Mouse (Mus musculus) limb, embryonic 15.5 days (tissue): ENCODE measurements around the gene Casc3. TPM values are rescaled to one million over a fixed set of nuclear protein-coding genes. Genes with fewer than 3 reads are reported as not detected.

ENCODE experiments used
- ATAC-seq: fragments of 200-750 bp; cut with Nextera tagmentation; 2 replicates; pipeline ENCODE4 v1.8.0; 2017; ENCODE audit warnings: low read depth, moderate TSS enrichment; ENCODE audit not compliant: insufficient number of reproducible peaks, low FRiP score, low TSS enrichment
- H3K27ac ChIP-seq: fragments of 300-500 bp; sonication (generic); 2 replicates; pipeline ENCODE4 v1.5.1; 2015; ENCODE audit warnings: moderate library complexity, mild to moderate bottlenecking, inconsistent platforms
- H3K27me3 ChIP-seq: fragments of 300-500 bp; sonication (generic); 2 replicates; pipeline ENCODE4 v1.6.1; 2015; ENCODE audit warnings: inconsistent platforms
- H3K36me3 ChIP-seq: fragments of 300-500 bp; sonication (generic); 2 replicates; pipeline ENCODE4 v1.6.1; 2015; ENCODE audit warnings: inconsistent platforms
- H3K4me1 ChIP-seq: fragments of 300-500 bp; sonication (generic); 2 replicates; pipeline ENCODE4 v1.6.1; 2015; ENCODE audit warnings: inconsistent platforms
- H3K4me2 ChIP-seq: fragments of 300-500 bp; sonication (generic); 2 replicates; pipeline ENCODE4 v1.6.1; 2015; ENCODE audit warnings: mild to moderate bottlenecking, inconsistent platforms
- H3K4me3 ChIP-seq: fragments of 300-500 bp; sonication (generic); 2 replicates; pipeline ENCODE4 v1.5.1; 2015; ENCODE audit warnings: mild to moderate bottlenecking, inconsistent platforms
- H3K9ac ChIP-seq: fragments of 300-500 bp; sonication (generic); 2 replicates; pipeline ENCODE4 v1.6.1; 2015; ENCODE audit warnings: inconsistent platforms
- H3K9me3 ChIP-seq: fragments of 300-500 bp; sonication (generic); 2 replicates; pipeline ENCODE4 v1.6.1; 2016; ENCODE audit warnings: inconsistent platforms
- WGBS: fragments of 180-500 bp; shearing (Covaris S2); methylation state at CpG from one replicate; pipeline ENCODE4 v1.1.7; 2015; 5-methylcytosine and 5-hydroxymethylcytosine counted together
- polyA plus RNA-seq: library from polyadenylated mRNA; unstranded; fragments of >200 nt; fragmentation: Nextera tagmentation; extraction: Ambion mirVana; gene quantifications from 2 replicates; pipeline ENCODE4 v1.2.1, GENCODE M21; 2015

The Casc3 gene
- polyA plus RNA-seq, 1 experiment from 2014 or later = 32.5 TPM

DNA sequence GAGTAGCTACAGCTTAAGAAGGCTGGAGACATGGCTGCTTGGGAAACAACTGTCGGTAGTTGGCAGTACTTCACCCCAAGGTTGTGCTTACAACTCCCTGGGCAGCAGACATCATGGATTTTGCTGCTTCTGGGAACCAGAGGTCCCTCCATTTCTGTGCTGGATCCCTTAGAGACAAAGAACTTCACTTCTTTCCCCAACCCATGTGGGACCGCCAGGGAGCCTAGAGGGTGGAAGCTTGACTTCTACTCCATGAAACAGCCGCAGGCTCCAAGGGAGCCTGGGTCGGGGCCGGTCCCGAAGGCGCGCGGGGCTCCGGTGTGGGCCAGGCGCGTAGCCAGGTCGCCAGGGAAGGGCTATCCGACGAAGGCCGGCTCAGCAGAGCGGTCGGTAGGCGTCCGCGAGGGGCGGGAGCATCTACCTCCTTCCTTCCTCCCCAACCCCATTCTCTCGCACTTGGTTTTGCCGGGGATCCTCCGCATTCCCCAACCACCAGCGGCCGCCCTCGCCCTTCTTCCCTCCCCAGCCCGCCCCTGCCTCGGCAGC lies 10.2 kb upstream of the Casc3 start:
- peak; percentile 49; the same call in 1 of the 2 replicates for ATAC-seq
- H3K36me3 ChIP-seq = peaks cover 13% of the 10 kb centered on the region
- H3K4me1 ChIP-seq = peaks cover 32% of the 10 kb centered on the region
- no peaks in the 10 kb centered on the region for H3K27me3 ChIP-seq
- WGBS = under 1% methylated on average over 28 of the region's 30 CpGs
- H3K4me3 ChIP-seq = peak overlapping the region; percentile 100
- H3K9me3 ChIP-seq = no peaks in the 10 kb centered on the region
- H3K9ac ChIP-seq = peak overlapping the region; percentile 100
- H3K4me2 ChIP-seq = peak overlapping the region; percentile 83
- peak overlapping the region; percentile 100 for H3K27ac ChIP-seq

DNA sequence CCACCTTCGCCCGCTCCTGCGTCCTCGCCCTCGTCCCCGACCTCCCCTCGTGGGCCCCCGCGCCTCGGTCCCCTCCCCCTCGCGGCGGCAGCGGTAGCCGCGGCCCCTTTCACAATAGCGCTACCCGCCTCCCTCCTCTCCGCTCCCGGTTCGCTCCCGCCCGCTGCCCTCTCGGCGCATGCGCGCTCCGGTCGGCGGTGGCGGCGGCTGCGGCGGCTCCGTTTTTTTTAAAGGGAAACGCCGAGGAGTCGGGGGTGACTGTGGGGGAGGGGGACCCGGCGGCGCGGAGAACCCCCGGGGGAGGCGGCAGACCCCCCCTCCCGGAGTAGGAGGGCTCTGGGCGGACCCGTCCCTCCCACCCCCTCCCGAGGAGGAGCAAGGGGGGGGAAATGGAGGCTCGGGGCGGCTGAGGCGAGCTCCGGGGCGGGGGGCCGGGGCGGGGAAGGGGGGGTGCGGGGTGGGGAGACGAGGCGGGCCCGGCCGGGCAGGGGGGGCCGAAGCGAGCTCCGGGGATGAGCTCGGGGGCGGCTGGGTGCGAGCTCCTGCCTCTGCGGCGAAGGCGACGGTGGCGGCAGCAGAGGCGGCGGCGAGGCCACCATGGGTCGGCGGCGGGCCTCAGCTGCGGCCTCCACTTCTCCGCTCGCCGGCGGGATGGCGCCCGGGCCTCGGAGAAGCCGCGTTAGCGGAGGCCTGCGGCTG lies 9.5 kb upstream of the Casc3 start, which contains the start of gene Msl1:
Gene Msl1 (plus strand): TSS at position 502 of the 699 bp plus-strand sequence.
- peak; percentile 78 for ATAC-seq
- Histone ChIP-seq H3K4me3 (peak within 1 kb of the TSS; percentile 100), H3K9ac (peak within 1 kb of the TSS; percentile 100), H3K27ac (peak within 1 kb of the TSS; percentile 100), H3K27me3 (no peaks in the 10 kb centered on the region), H3K9me3 (no peaks in the 10 kb centered on the region), H3K4me1 (peaks cover 27% of the 10 kb centered on the region), H3K4me2 (peak within 1 kb of the TSS; percentile 83), H3K36me3 (peaks cover 18% of the 10 kb centered on the region)
- WGBS = under 1% methylated on average over 56 of the region's 89 CpGs

GRCm38 (mm10) chr11:98795714-98796514 lies 8.8 kb upstream of the Casc3 start:
- peak overlapping the region; percentile 100 for H3K4me3 ChIP-seq
- ATAC-seq = peak; percentile 44
- no peaks in the 10 kb centered on the region for H3K9me3 ChIP-seq
- H3K27ac ChIP-seq = peak overlapping the region; percentile 100
- H3K36me3 ChIP-seq = peaks cover 25% of the 10 kb centered on the region
- H3K27me3 ChIP-seq = no peaks in the 10 kb centered on the region
- H3K4me1 ChIP-seq = peaks cover 27% of the 10 kb centered on the region
- H3K9ac ChIP-seq = peak overlapping the region; percentile 100
- peak overlapping the region; percentile 83 for H3K4me2 ChIP-seq
- WGBS = under 1% methylated on average over 53 of the region's 74 CpGs

DNA sequence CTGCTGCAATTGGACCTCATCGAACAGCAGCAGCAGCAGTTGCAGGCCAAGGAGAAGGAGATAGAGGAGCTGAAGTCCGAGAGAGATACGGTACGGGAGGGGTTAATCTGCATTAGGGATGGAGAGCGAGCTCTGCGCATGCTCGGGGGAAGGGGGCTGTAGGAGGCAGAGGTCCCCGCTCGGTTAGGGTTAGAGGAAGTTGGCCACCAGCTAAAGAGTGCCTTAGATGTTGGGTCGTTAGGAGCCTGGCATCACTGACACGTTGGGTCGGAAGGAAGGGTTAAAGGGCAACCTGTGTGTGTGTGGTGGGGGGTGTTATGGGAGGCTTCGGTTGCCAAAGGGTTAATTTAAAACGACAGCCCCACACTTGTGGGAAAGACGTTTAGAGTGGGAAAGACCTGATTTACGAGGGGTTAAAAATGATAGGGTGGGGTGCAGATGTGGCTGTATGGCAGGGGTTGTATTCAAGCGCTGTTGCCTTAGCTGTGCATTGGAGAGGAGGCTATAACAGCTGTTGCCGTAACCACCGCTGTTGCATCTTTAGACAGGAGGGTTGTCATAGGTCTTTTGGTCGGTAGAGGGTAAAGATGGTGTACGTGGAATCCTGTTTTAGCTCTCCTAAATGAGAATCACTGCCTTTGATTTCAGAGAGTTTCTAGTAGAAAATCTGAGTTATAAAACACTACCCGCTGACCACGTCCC lies 8.0 kb upstream of the Casc3 start:
- Histone ChIP-seq H3K9me3 (no peaks in the 10 kb centered on the region), H3K4me3 (peak overlapping the region; percentile 100), H3K4me2 (peak overlapping the region; percentile 83), H3K4me1 (peaks cover 27% of the 10 kb centered on the region), H3K27me3 (no peaks in the 10 kb centered on the region), H3K36me3 (peaks cover 32% of the 10 kb centered on the region), H3K27ac (peak overlapping the region; percentile 100), H3K9ac (peak overlapping the region; percentile 100)
- 2% methylated on average over 23 of the region's 23 CpGs for WGBS
- ATAC-seq = peak; percentile 32; the same call in 1 of the 2 replicates

DNA sequence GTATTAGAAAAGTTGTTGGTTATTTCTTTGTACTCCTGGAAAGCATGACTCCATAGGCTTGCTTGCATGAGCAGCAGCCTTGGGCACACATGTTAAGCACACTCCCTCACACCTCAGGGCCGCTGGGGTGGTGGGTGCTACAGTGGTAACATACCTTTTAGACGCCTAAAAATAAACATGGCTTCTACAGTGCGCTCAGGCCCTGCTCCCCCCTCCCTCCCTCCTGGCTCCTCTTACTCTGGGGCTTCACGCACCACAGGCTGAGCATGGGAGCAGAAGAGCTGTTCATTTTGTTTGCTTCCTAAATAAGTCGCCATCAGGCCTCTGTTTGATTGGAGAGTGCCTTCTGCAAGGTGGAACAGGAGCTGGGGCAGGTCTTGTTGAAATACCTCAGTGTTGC lies 7.4 kb upstream of the Casc3 start:
- peak overlapping the region; percentile 100 for H3K27ac ChIP-seq

DNA sequence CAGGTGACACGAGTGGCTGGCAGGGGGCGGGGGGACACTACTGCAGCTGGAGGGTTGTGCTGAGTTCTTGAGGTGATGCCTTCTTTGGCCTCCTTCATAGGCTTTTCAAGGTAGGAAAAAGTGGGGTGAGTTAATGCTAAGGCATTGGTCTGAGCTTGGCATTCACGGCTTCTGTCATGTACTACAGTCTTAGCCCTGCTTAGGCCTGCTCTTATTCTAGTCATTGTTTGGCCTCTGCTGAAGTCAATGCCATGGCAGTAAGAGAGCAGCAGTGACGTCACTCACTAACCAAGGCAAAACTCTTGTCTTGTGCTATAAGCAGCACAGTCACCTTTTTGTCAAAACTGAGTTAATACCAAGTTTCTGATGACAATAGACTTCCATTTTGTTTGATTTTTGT lies 6.8 kb upstream of the Casc3 start:
- H3K27me3 ChIP-seq = no peaks in the 10 kb centered on the region

More for the DNA sequence above, 7.4 kb upstream of the Casc3 start:
- peak overlapping the region; percentile 100 for H3K4me3 ChIP-seq
- H3K4me2 ChIP-seq = peak overlapping the region; percentile 83
- ATAC-seq = no peak
- H3K9me3 ChIP-seq = no peaks in the 10 kb centered on the region
- peak overlapping the region; percentile 100 for H3K9ac ChIP-seq
- H3K4me1 ChIP-seq = peaks cover 26% of the 10 kb centered on the region
- H3K27me3 ChIP-seq = no peaks in the 10 kb centered on the region
- H3K36me3 ChIP-seq = peaks cover 38% of the 10 kb centered on the region
- WGBS = 4% methylated on average over 5 of the region's 5 CpGs

DNA sequence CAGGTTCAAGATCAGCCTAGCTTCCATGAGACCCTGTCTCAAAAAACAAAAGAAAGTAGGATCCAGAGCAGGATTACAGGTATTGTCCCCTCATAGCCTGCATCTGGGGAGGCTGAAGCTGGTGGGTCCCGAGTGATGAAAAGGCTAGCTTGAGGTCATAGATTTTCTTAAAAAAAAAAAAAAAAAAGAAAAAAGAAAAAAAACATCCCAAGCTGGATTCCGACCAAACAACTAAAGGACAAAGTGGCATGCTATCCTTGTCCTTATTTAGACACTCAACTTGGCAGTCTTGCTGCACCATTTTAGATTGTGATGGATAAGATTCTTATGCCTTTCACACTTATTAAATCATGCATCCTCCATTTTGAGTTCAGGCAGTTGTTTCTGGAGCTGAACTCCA lies 3.7 kb downstream of the Casc3 start:
- H3K36me3 ChIP-seq = peaks cover 64% of the 10 kb centered on the region
- H3K9ac ChIP-seq = no peak overlapping the region
- no peak overlapping the region for H3K4me2 ChIP-seq
- no peaks in the 10 kb centered on the region for H3K9me3 ChIP-seq
- no peaks in the 10 kb centered on the region for H3K27me3 ChIP-seq
- ATAC-seq = no peak
- 69% methylated on average over 2 of the region's 2 CpGs for WGBS
- peak overlapping the region; percentile 99 for H3K27ac ChIP-seq
- 0 out of 2 replicates have a peak overlapping the region, but pooled peaks have one; percentile 91 for H3K4me3 ChIP-seq
- H3K4me1 ChIP-seq = peaks cover 11% of the 10 kb centered on the region

More for the DNA sequence above, 6.8 kb upstream of the Casc3 start:
- 0 out of 2 replicates have a peak overlapping the region, but pooled peaks have one; percentile 100 for H3K9ac ChIP-seq
- peaks cover 44% of the 10 kb centered on the region for H3K36me3 ChIP-seq
- H3K4me3 ChIP-seq = peak overlapping the region; percentile 100
- no peak for ATAC-seq
- WGBS = 43% methylated on average over 4 of the region's 4 CpGs
- peak overlapping the region; percentile 83 for H3K4me2 ChIP-seq
- peak overlapping the region; percentile 100; the same call in 1 of the 2 replicates for H3K27ac ChIP-seq
- no peaks in the 10 kb centered on the region for H3K9me3 ChIP-seq
- peaks cover 25% of the 10 kb centered on the region for H3K4me1 ChIP-seq

- peak overlapping the region; percentile 73 for H3K4me2 ChIP-seq
- WGBS = under 1% methylated on average over 82 of the region's 84 CpGs
- H3K4me3 ChIP-seq = peak overlapping the region; percentile 91
- no peaks in the 10 kb centered on the region for H3K27me3 ChIP-seq
- ATAC-seq = peak; percentile 100
- no peaks in the 10 kb centered on the region for H3K9me3 ChIP-seq
- peak overlapping the region; percentile 99 for H3K27ac ChIP-seq
- H3K9ac ChIP-seq = peak overlapping the region; percentile 95
- H3K36me3 ChIP-seq = peaks cover 64% of the 10 kb centered on the region
- peaks cover 11% of the 10 kb centered on the region for H3K4me1 ChIP-seq
Measured at GRCm38 (mm10) chr11:98809457-98810290, 5.0 kb downstream of the Casc3 start.

DNA sequence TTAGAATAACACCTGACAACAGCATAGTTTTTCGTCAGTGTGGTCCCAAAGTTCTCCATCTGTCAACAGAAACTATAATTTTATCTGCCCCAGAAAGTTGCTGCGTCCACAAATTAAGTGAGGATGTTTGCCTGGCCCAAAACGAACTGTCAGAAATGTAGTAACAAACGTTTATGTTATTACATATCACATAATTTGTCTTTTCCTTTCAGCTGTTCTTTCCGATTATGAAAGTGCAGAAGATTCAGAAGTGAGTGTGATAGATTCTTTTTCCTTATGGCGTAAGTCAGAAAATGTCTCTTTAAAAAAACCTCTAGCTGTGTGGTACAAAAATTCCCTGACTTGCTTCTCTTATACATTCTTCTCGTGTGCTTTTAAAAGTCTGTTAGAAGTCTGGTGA lies 6.0 kb downstream of the Casc3 start:
- Histone ChIP-seq H3K4me2 (peak overlapping the region; percentile 73), H3K27ac (peak overlapping the region; percentile 99; the same call in 1 of the 2 replicates), H3K9me3 (no peaks in the 10 kb centered on the region), H3K9ac (no peak overlapping the region), H3K36me3 (peaks cover 61% of the 10 kb centered on the region), H3K4me3 (peak overlapping the region; percentile 91), H3K4me1 (peaks cover 11% of the 10 kb centered on the region), H3K27me3 (no peaks in the 10 kb centered on the region)
- 56% methylated on average over 7 of the region's 7 CpGs for WGBS
- ATAC-seq = no peak

- Histone ChIP-seq H3K4me2 (no peak overlapping the region), H3K27me3 (no peaks in the 10 kb centered on the region), H3K27ac (no peak overlapping the region), H3K36me3 (peaks cover 79% of the 10 kb centered on the region), H3K9ac (no peak overlapping the region), H3K9me3 (no peaks in the 10 kb centered on the region), H3K4me1 (no peaks in the 10 kb centered on the region), H3K4me3 (no peak overlapping the region)
- no peak for ATAC-seq
- WGBS = 87% methylated on average over 1 of the region's 1 CpGs
Measured at GRCm38 (mm10) chr11:98816706-98817239, 12.1 kb downstream of the Casc3 start.
